Mouse (Mus musculus) T-cell, adult 2 months (primary cell): ENCODE results near the gene Atf3.

Source experiments
- DNase-seq: peaks from one replicate; pipeline ENCODE4 v3.0.0; 2022; ENCODE audit warnings: low spot score

Gene Atf3

GRCm38 (mm10) chr1:191226570-191226969 lies 8.7 kb upstream of the Atf3 start:
- no peak for DNase-seq

GRCm38 (mm10) chr1:191225771-191226170 lies 7.9 kb upstream of the Atf3 start:
- no peak for DNase-seq

- no peak for DNase-seq
These were observed 7.3 kb upstream of the Atf3 start for GRCm38 (mm10) chr1:191224981-191225703.

GRCm38 (mm10) chr1:191224302-191224980 lies 6.6 kb upstream of the Atf3 start:
- peak; percentile 93 for DNase-seq

GRCm38 (mm10) chr1:191223930-191224301 lies 6.1 kb upstream of the Atf3 start:
- no peak for DNase-seq

- DNase-seq = no peak
These were observed 4.2 kb upstream of the Atf3 start for GRCm38 (mm10) chr1:191222031-191222430.

- DNase-seq = no peak
These were observed 2.7 kb upstream of the Atf3 start for GRCm38 (mm10) chr1:191220588-191220987.

- DNase-seq = no peak
These were observed 1.9 kb upstream of the Atf3 start for GRCm38 (mm10) chr1:191219748-191220147.

GRCm38 (mm10) chr1:191218583-191218982 lies 744 bp upstream of the Atf3 start:
- DNase-seq = no peak

- no peak for DNase-seq
These were observed 1.8 kb downstream of the Atf3 start for GRCm38 (mm10) chr1:191215776-191216661.

GRCm38 (mm10) chr1:191211096-191211495 lies 6.7 kb downstream of the Atf3 start:
- no peak for DNase-seq

GRCm38 (mm10) chr1:191205791-191206190 lies 12.0 kb downstream of the Atf3 start:
- no peak for DNase-seq

- no peak for DNase-seq
These were observed 13.0 kb downstream of the Atf3 start for GRCm38 (mm10) chr1:191204876-191205275.

GRCm38 (mm10) chr1:191203496-191203895 lies 14.3 kb downstream of the Atf3 start:
- no peak for DNase-seq

GRCm38 (mm10) chr1:191202208-191202952 lies 15.5 kb downstream of the Atf3 start:
- no peak for DNase-seq

GRCm38 (mm10) chr1:191200816-191201602 lies 16.8 kb downstream of the Atf3 start:
- no peak for DNase-seq

GRCm38 (mm10) chr1:191197916-191198315 lies 19.9 kb downstream of the Atf3 start:
- DNase-seq = no peak

GRCm38 (mm10) chr1:191196016-191196415 lies 21.8 kb downstream of the Atf3 start:
- no peak for DNase-seq

GRCm38 (mm10) chr1:191193657-191194424 lies 24.0 kb downstream of the Atf3 start:
- DNase-seq = peak; percentile 70

GRCm38 (mm10) chr1:191192751-191193150 lies 25.1 kb downstream of the Atf3 start:
- no peak for DNase-seq
